In the genomic region with DNA sequence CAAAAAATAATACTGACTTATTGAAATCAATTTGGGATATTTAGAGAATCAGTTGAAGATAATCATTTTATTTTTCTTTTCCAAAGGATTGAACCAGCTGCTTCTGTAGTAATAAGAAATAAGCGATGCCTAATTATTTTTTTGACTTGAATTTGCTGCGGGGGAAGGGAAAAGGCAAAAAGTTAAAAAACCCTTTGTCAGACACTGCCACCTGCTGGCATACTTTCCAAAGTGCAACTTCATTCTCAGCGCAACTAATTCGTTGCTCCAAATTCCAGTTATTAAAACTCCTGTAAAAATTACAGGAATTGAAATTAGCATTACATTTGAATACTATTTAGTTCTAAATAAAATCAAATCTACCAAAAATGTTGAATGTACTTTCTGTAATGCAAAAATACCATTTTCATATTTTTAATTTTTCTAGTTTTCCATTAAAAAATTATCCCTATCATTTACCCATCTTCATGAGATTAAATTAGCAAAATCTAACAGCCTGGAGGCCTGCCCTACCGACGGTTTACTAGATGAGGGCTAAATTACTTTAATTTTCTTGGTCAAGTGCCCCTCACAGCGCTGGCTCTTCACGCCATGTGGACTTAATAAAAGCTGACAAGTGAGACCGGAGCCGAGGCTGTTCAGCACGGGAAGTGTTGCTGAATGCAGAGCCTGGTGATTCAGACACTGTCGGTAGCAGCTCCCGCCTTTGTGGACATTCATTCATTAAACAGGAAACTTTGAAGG, we compare ENCODE assay signal across 8 mouse cellular contexts.
DNase-seq lines count a peak whose midpoint lies in the region; ATAC-seq and TF ChIP-seq lines count a peak whose summit lies in the region.

No protein-coding gene starts in this region.

- TF ChIP-seq EP300 in stomach, postnatal 0 days (optimal IDR thresholded peaks at IDR 0.05): no peak

- no peaks in the 10 kb centered on the region for H3K36me3 ChIP-seq in intestine, embryonic 14.5 days (ENCODE audit: control insufficient read depth, insufficient read depth, low read length)
- no peaks in the 10 kb centered on the region for H3K36me3 ChIP-seq in intestine, embryonic 15.5 days
- H3K36me3 ChIP-seq in heart, embryonic 16.5 days (ENCODE audit: control insufficient read depth, insufficient read depth): no peaks in the 10 kb centered on the region
- H3K36me3 ChIP-seq in stomach, postnatal 0 days (ENCODE audit: control insufficient read depth, insufficient read depth, low read length): no peaks in the 10 kb centered on the region

- WGBS in intestine, embryonic 14.5 days: 25% methylated on average over 13 of the region's 13 CpGs
- 27% methylated on average over 13 of the region's 13 CpGs for WGBS in intestine, embryonic 15.5 days
- 15% methylated on average over 13 of the region's 13 CpGs for WGBS in heart, embryonic 16.5 days
- 23% methylated on average over 13 of the region's 13 CpGs for WGBS in stomach, postnatal 0 days

- H3K4me1 ChIP-seq in intestine, embryonic 14.5 days (replicated peaks; ENCODE audit: control insufficient read depth, insufficient read depth, low read length): no peaks in the 10 kb centered on the region
- no peaks in the 10 kb centered on the region for H3K4me1 ChIP-seq in intestine, embryonic 15.5 days (replicated peaks)
- 0 out of 2 replicates have a peak, but pooled peaks cover 2% of the 10 kb centered on the region for H3K4me1 ChIP-seq in heart, embryonic 16.5 days (ENCODE audit: control insufficient read depth, insufficient read depth, low read length)
- H3K4me1 ChIP-seq in stomach, postnatal 0 days (replicated peaks; ENCODE audit: control insufficient read depth, insufficient read depth): no peaks in the 10 kb centered on the region

- no peak for ATAC-seq in intestine, embryonic 14.5 days (replicated peaks; ENCODE audit: low FRiP score, low TSS enrichment, low read depth)
- no peak for ATAC-seq in intestine, embryonic 15.5 days
- no peak for ATAC-seq in heart, embryonic 16.5 days (replicated peaks; ENCODE audit: extremely low read depth, insufficient read depth, low FRiP score)
- no peak for ATAC-seq in stomach, postnatal 0 days (ENCODE audit: low FRiP score, low TSS enrichment)

- H3K9me3 ChIP-seq in intestine, embryonic 14.5 days (ENCODE audit: control insufficient read depth, low read length): no peaks in the 10 kb centered on the region
- H3K9me3 ChIP-seq in intestine, embryonic 15.5 days: no peaks in the 10 kb centered on the region
- no peaks in the 10 kb centered on the region for H3K9me3 ChIP-seq in heart, embryonic 16.5 days (replicated peaks; ENCODE audit: control insufficient read depth, low read length)
- no peaks in the 10 kb centered on the region for H3K9me3 ChIP-seq in stomach, postnatal 0 days (ENCODE audit: control insufficient read depth, low read length)

- no peak overlapping the region for H3K4me3 ChIP-seq in intestine, embryonic 14.5 days (ENCODE audit: low read depth, low read length)
- H3K4me3 ChIP-seq in intestine, embryonic 15.5 days (replicated peaks): no peak overlapping the region
- peak overlapping the region; percentile 4; the same call in 1 of the 2 replicates for H3K4me3 ChIP-seq in heart, embryonic 16.5 days (ENCODE audit: low read length)
- no peak overlapping the region for H3K4me3 ChIP-seq in stomach, postnatal 0 days (ENCODE audit: low read depth, low read length)

- H3K9ac ChIP-seq in intestine, embryonic 14.5 days (ENCODE audit: low read length): no peak overlapping the region
- no peak overlapping the region for H3K9ac ChIP-seq in intestine, embryonic 15.5 days
- no peak overlapping the region; the same call in 1 of the 2 replicates for H3K9ac ChIP-seq in heart, embryonic 16.5 days (ENCODE audit: low read length)
- no peak overlapping the region for H3K9ac ChIP-seq in stomach, postnatal 0 days (ENCODE audit: low read length)

- H3K4me2 ChIP-seq in intestine, embryonic 14.5 days (ENCODE audit: low read length): no peak overlapping the region
- no peak overlapping the region for H3K4me2 ChIP-seq in intestine, embryonic 15.5 days (replicated peaks)
- H3K4me2 ChIP-seq in heart, embryonic 16.5 days (ENCODE audit: low read depth, low read length): peak overlapping the region; percentile 28; the same call in 1 of the 2 replicates
- no peak overlapping the region for H3K4me2 ChIP-seq in stomach, postnatal 0 days (replicated peaks; ENCODE audit: low read depth)

- H3K27ac ChIP-seq in intestine, embryonic 14.5 days (ENCODE audit: low read depth): no peak overlapping the region
- H3K27ac ChIP-seq in intestine, embryonic 15.5 days: no peak overlapping the region
- H3K27ac ChIP-seq in heart, embryonic 16.5 days (ENCODE audit: low read length): no peak overlapping the region
- H3K27ac ChIP-seq in stomach, postnatal 0 days (replicated peaks): no peak overlapping the region

- peak; percentile 74 for DNase-seq in intestine, embryonic 14.5 days (ENCODE audit: low spot score)
- peak; percentile 78 for DNase-seq in Muller cell, postnatal 12 days (ENCODE audit: inconsistent ontology term)
- DNase-seq in embryo, embryonic 10.5 days (ENCODE audit: low spot score): peak; percentile 86
- DNase-seq in layer of hippocampus, adult 9-11 months: peak; percentile 18
- peak; percentile 65 for DNase-seq in lung, postnatal 36 days
- peak; percentile 51 for DNase-seq in stomach, postnatal 0 days (ENCODE audit: low spot score)

- TF ChIP-seq CTCF in stomach, postnatal 0 days (IDR thresholded peaks at IDR 0.05; ENCODE audit: low read depth): peak; percentile 87

- H3K27me3 ChIP-seq in intestine, embryonic 14.5 days (replicated peaks; ENCODE audit: control insufficient read depth, insufficient read depth, low read length): no peaks in the 10 kb centered on the region; the same call in 1 of the 2 replicates
- H3K27me3 ChIP-seq in intestine, embryonic 15.5 days (replicated peaks): no peaks in the 10 kb centered on the region
- peaks cover 6% of the 10 kb centered on the region for H3K27me3 ChIP-seq in heart, embryonic 16.5 days (ENCODE audit: control insufficient read depth, insufficient read depth, low read length)
- no peaks in the 10 kb centered on the region for H3K27me3 ChIP-seq in stomach, postnatal 0 days (ENCODE audit: control insufficient read depth, insufficient read depth, low read length)

Comparison
In these comparisons a context has a peak if more than half of its experiments do, and no peak if none do; other contexts are left out.
1. DNase-seq: peak in every context shown above with its lines; median percentile 86 in embryo, embryonic 10.5 days; 78 in Muller cell, postnatal 12 days; 74 in intestine, embryonic 14.5 days; 65 in lung, postnatal 36 days; 51 in stomach, postnatal 0 days; 18 in layer of hippocampus, adult 9-11 months.